Mouse (Mus musculus) ES-E14 (cell line): ENCODE results near the gene Dhx9.

Source experiments
- CHD2 ChIP-seq: IDR thresholded peaks from 2 replicates; pipeline ENCODE4 v1.6.1; 2014; ENCODE audit warnings: mild to moderate bottlenecking, low read depth, low read length, inconsistent platforms
- ZC3H11A ChIP-seq: IDR thresholded peaks from 2 replicates; pipeline ENCODE4 v1.6.1; 2012; ENCODE audit warnings: low read depth, mild to moderate bottlenecking, inconsistent platforms, low read length, borderline replicate concordance

DNA sequence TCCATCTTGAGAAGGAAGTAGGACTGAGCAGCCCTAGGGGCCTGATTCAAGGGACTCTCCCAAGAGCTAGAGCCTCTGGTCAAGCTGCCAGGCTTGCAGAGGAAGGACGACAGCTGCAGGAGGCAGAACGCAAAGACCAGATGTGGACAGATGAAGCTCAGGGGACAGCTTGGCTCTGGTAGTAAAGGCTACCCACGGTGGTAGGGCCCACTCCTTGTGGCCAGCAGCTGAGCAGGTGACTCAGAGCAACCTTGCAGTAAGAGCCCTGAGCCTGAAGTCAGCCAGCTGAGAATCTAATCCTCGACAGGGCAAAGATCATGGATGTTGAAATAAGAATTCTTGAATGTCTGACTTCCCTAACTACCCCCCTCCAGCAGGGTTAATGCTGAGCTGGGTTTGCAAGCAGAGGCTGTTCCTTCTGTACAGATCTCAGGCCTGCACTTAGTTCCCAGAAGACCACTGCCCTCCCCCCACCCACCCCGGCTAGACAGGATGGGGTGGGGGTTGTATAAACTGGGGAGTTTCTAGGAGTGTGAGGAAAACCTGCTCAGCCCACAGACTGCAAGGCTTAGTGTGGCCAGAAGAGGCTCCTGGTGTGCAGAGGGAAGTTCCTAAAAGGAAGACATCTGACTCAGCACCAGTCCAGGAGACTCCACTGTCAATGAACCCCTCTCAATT, 14.3 kb upstream of the Dhx9 start:
- TF ChIP-seq ZC3H11A (no peak), CHD2 (no peak)
